Mouse (Mus musculus) midbrain, embryonic 10.5 days (tissue): ENCODE data around the gene Prom1. TPM values are rescaled to one million over a fixed set of nuclear protein-coding genes. Genes with fewer than 3 reads are reported as not detected.
A peak's percentile ranks its signal among the peaks of the same experiment; 100 is the strongest.

Source experiments
- DNase-seq: peaks from one replicate; pipeline ENCODE4 v3.0.0-alpha.2; 2017; ENCODE audit warnings: low spot score
- H3K27ac ChIP-seq: fragments of 300-500 bp; sonication (generic); replicated peaks from 2 replicates; pipeline ENCODE4 v1.5.1; 2016; ENCODE audit warnings: mild to moderate bottlenecking
- H3K27me3 ChIP-seq: fragments of 300-500 bp; sonication (generic); 2 replicates; pipeline ENCODE4 v1.6.1; 2016; ENCODE audit warnings: low read depth, mild to moderate bottlenecking; ENCODE audit not compliant: poor library complexity, severe bottlenecking
- H3K36me3 ChIP-seq: fragments of 300-500 bp; sonication (generic); 2 replicates; pipeline ENCODE4 v1.6.1; 2016; ENCODE audit warnings: mild to moderate bottlenecking, moderate library complexity
- H3K4me1 ChIP-seq: fragments of 300-500 bp; sonication (generic); 2 replicates; pipeline ENCODE4 v1.6.1; 2016
- H3K4me3 ChIP-seq: fragments of 300-500 bp; sonication (generic); 2 replicates; pipeline ENCODE4 v1.5.1; 2016; ENCODE audit warnings: mild to moderate bottlenecking, moderate library complexity
- H3K9me3 ChIP-seq: fragments of 300-500 bp; sonication (generic); replicated peaks from 2 replicates; pipeline ENCODE4 v1.6.1; 2016; ENCODE audit warnings: mild to moderate bottlenecking
- WGBS: fragments of 180-500 bp; shearing (Covaris S2); methylation state at CpG from one replicate; pipeline ENCODE4 v1.1.7; 2016; 5-methylcytosine and 5-hydroxymethylcytosine counted together
- polyA plus RNA-seq: library from polyadenylated mRNA; unstranded; fragments of >200 nt; fragmentation: Nextera tagmentation; extraction: Ambion mirVana; gene quantifications from 2 replicates; pipeline ENCODE4 v1.2.1, GENCODE M21; 2016

Prom1 gene
- polyA plus RNA-seq, 1 experiment from 2014 or later, result 173 TPM

DNA sequence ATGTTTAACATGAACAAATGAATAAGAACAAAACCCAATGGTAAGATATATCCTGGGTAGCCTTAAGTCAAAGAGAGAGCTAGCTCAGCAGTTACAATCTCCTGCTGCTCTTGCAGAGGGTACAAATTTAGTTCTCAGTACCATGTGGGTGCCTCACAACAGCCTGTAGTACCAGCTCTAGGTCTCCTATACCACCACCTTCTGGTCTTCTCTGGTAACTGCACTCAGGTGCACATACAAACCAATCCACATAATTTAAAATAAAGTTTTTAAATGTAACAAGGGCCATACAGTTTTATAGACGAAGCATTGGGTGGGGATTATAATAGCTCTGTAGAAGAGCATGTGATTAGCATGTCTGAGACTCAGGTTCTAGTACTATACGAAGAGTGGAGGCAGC, 2.3 kb upstream of the Prom1 start:
- Histone ChIP-seq H3K27ac (no peak overlapping the region), H3K4me3 (no peak overlapping the region), H3K27me3 (0 out of 2 replicates have a peak, but pooled peaks cover 9% of the 10 kb centered on the region), H3K4me1 (peaks cover 47% of the 10 kb centered on the region), H3K36me3 (peaks cover 1% of the 10 kb centered on the region; the same call in 1 of the 2 replicates), H3K9me3 (0 out of 2 replicates have a peak, but pooled peaks cover 10% of the 10 kb centered on the region)
- DNase-seq, result no peak
- 71% methylated on average over 2 of the region's 2 CpGs for WGBS

DNA sequence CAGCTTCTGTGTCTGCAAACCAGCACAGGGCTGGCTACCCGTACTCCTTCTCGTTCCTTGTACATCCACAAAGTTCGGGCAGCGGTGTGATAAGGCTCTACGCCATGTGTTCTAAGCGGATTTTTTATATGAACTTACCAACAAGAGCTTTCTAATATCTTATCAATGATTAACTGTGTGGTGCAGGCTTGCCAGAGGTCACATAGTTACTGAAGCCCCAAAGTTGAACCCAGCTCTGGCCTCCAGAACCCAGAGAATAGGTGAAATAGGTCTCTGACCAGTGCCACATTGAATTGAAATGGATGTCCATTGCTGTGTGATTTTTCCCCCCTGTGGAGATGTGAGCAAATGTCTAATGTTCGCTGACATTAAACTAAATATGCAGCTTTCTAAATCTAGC, 1.3 kb upstream of the Prom1 start:
- 94% methylated on average over 7 of the region's 7 CpGs for WGBS
- H3K36me3 ChIP-seq, result peaks cover 11% of the 10 kb centered on the region

DNA sequence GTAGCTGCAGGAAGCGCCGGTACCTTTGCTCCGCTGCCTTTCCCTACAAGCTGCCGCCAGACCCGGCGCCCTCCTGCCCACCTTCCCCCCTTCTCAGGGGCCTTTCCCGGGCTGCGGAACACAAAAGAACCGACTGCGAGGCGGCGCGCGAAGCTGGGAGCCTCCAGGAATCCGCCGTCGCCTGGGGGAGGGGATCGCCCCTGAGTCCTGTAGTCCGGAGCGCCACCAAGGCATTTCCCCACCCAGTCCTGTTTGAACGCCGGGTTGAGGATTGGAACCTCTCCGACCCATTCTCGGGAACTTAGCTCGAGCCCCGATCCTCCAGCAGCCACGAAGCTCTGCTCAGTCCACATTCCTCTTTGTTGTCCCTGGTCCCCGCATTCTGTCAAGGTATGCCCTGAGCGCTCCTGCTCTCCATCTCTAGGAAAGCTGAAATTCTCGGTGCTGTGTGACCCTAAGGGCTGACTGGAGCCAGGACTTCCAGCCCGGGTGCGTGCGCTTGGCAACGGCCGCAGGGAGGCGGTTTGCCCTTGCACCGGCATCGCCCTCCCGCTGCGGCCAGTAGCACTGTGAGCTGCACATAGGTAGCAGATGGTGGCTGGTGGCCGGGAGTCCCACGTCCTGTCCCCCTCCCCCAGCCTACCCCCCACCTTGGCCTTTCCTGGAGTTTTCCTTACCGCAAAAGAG, 1.1 kb downstream of the Prom1 start:
- DNase-seq, result peak; percentile 87
- Histone ChIP-seq H3K27me3 (0 out of 2 replicates have a peak, but pooled peaks cover 9% of the 10 kb centered on the region), H3K36me3 (peaks cover 29% of the 10 kb centered on the region), H3K4me3 (peak overlapping the region; percentile 89), H3K4me1 (peaks cover 65% of the 10 kb centered on the region), H3K27ac (peak overlapping the region; percentile 99), H3K9me3 (0 out of 2 replicates have a peak, but pooled peaks cover 5% of the 10 kb centered on the region)
- under 1% methylated on average over 43 of the region's 43 CpGs for WGBS

More for the DNA sequence above, 1.3 kb upstream of the Prom1 start:
- H3K4me3 ChIP-seq, result no peak overlapping the region
- H3K27ac ChIP-seq, result no peak overlapping the region
- H3K9me3 ChIP-seq, result 0 out of 2 replicates have a peak, but pooled peaks cover 10% of the 10 kb centered on the region
- H3K27me3 ChIP-seq, result 0 out of 2 replicates have a peak, but pooled peaks cover 9% of the 10 kb centered on the region
- H3K4me1 ChIP-seq, result peaks cover 57% of the 10 kb centered on the region
- DNase-seq, result no peak

DNA sequence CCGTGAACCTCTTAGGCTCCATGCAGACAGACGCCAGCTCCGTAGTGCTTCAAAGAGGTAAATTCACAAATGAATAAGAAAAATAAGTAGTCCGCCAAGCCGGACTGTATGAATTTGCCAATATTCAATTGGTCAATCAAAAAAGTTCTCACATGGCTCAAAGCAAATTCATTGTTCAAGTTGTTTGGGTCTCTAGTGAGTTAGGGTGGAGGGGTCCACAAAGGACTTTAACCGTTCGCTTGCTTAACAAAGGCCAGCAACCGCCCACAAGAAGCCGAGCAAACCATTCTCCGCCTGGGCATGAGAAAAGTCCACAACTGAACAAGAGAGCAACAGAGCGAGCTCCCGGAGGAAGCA, 1.7 kb downstream of the Prom1 start:
- Histone ChIP-seq H3K9me3 (0 out of 2 replicates have a peak, but pooled peaks cover 5% of the 10 kb centered on the region), H3K4me3 (peak overlapping the region; percentile 89), H3K27ac (peak overlapping the region; percentile 99), H3K4me1 (peaks cover 60% of the 10 kb centered on the region), H3K27me3 (0 out of 2 replicates have a peak, but pooled peaks cover 9% of the 10 kb centered on the region), H3K36me3 (peaks cover 34% of the 10 kb centered on the region)
- DNase-seq, result no peak
- 3% methylated on average over 12 of the region's 12 CpGs for WGBS

DNA sequence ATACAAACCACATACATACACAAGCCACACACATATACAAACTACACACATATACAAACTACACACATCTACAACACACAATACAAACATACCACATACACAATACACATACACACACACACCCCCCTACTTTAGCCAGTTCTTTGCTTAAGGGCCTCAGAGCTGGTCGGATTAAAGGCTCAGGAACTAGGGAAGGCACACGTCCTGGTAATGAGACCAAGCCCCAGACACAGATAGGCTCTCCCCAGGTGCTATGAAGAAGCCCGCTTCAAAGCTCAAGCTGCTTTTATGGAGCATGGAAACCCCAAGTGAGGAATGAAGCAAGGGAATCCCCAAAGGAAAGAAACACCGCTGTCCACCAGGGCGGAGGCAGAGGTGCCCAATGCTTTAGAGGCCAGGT, 4.8 kb downstream of the Prom1 start:
- Histone ChIP-seq H3K27me3 (0 out of 2 replicates have a peak, but pooled peaks cover under 1% of the 10 kb centered on the region), H3K4me3 (no peak overlapping the region), H3K27ac (no peak overlapping the region), H3K9me3 (peaks cover 13% of the 10 kb centered on the region; the same call in 1 of the 2 replicates), H3K36me3 (peaks cover 66% of the 10 kb centered on the region), H3K4me1 (peaks cover 42% of the 10 kb centered on the region)
- DNase-seq, result no peak
- WGBS, result 82% methylated on average over 5 of the region's 5 CpGs

DNA sequence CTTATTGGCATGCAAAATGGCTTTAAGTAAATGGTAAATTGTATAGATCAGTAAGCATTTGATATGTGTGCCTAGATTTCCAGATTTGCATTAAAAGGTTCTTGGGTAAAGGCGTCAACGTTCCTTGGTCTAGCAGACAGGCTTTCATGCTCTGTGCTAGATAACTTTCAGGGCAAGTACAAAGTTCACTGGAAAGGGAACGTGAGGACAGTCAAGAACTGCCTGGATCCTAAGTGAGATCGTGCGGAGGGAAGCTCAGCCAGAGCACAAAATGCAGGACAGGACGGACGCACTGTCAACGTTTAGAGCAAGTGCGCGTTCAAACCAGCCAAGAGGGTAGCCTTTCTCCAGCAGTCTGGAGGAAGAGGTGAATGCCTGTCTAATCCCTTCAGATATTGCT, 5.7 kb downstream of the Prom1 start:
- Histone ChIP-seq H3K27me3 (no peaks in the 10 kb centered on the region), H3K9me3 (peaks cover 18% of the 10 kb centered on the region; the same call in 1 of the 2 replicates), H3K4me3 (no peak overlapping the region), H3K36me3 (peaks cover 75% of the 10 kb centered on the region), H3K4me1 (peaks cover 34% of the 10 kb centered on the region), H3K27ac (no peak overlapping the region)
- DNase-seq, result no peak
- 91% methylated on average over 10 of the region's 10 CpGs for WGBS

DNA sequence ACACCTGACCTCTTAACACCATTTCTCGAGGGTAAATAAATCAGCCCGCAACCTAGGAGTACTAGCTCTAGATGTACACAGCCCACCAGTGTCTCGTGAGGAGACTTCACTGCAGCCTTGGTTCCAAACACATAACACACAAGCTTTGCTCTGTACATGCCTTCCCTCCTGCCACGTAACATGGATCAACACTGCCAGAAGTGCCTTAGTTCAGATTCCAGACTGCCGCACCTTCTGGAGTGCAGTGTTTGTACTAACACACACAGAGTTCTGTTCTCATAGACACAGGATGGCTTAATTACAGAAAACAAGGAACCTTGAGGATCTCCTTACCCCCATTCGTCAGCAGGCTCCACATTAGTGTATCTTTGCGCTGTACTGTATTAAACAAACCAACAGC, 6.1 kb downstream of the Prom1 start:
- peaks cover 18% of the 10 kb centered on the region; the same call in 1 of the 2 replicates for H3K9me3 ChIP-seq
- H3K27ac ChIP-seq, result no peak overlapping the region
- H3K36me3 ChIP-seq, result peaks cover 79% of the 10 kb centered on the region
- peaks cover 34% of the 10 kb centered on the region for H3K4me1 ChIP-seq
- 88% methylated on average over 7 of the region's 7 CpGs for WGBS
- no peak overlapping the region for H3K4me3 ChIP-seq
- no peak for DNase-seq
- H3K27me3 ChIP-seq, result no peaks in the 10 kb centered on the region

DNA sequence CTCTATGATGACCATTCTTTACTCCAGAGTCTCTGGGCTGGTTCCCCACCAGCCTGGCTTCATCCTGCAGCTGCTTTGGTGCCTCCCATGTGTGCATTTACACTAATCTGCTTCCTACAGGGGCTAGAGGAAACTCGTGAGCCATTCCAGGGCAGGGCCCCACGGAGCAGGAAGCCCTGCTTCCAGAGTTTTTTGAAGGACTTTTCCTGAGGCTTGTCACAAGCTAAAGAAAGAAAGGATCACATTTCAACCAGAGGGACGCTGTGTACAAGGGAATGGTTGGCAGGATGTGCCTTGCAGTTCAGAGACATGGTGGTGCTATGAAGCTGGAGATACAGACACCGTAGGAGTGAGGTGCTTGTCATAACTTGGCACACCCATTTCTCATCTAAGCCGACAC, 14.8 kb downstream of the Prom1 start:
- Histone ChIP-seq H3K27me3 (no peaks in the 10 kb centered on the region), H3K4me3 (no peak overlapping the region), H3K27ac (no peak overlapping the region), H3K4me1 (no peaks in the 10 kb centered on the region), H3K36me3 (peaks cover 97% of the 10 kb centered on the region), H3K9me3 (peaks cover 5% of the 10 kb centered on the region; the same call in 1 of the 2 replicates)
- WGBS, result 69% methylated on average over 5 of the region's 5 CpGs
- no peak for DNase-seq

DNA sequence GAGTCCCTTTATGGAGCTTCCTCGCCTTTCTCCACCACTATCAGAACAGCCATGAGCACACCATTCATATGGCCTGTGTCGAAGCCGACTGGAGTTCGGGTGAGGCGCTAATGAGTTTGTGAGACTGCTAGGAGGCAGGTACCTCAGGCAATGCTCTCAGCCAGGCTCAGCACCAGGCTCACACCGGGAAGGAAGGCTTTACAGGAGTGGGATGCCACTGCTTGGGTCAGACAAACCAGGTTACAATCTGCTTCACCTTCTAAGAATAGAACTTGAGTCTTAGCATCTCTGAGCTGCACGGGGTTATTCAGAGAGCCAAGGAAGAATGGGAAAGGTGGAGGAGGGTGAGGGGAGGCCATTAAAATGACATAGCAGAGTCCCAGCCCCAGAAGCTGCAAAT, 16.0 kb downstream of the Prom1 start:
- no peak overlapping the region for H3K27ac ChIP-seq
- H3K4me1 ChIP-seq, result no peaks in the 10 kb centered on the region
- 94% methylated on average over 7 of the region's 7 CpGs for WGBS
- H3K36me3 ChIP-seq, result peaks cover 97% of the 10 kb centered on the region
- no peak overlapping the region for H3K4me3 ChIP-seq
- no peak for DNase-seq
- no peaks in the 10 kb centered on the region for H3K27me3 ChIP-seq
- no peaks in the 10 kb centered on the region for H3K9me3 ChIP-seq

DNA sequence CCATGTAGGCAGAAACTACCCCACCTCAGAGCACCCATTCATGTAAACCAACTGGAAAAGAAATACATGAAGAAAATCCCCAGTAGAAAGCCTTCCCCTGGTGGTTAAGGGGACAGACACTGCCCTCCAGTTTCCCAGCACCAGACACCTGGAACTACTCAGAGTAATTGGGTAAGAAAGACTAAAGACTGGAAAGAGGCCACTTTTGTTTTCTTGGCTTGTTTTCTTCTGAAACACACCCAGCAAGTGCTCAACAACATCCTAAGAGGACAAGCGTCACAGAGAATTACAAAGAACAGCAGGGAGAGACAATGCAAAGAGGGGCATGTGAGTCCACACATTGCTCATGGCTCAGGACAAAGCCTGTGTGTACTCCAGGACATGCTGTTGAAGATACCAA, 20.7 kb downstream of the Prom1 start:
- H3K27ac ChIP-seq, result no peak overlapping the region
- H3K4me3 ChIP-seq, result no peak overlapping the region
- H3K27me3 ChIP-seq, result no peaks in the 10 kb centered on the region
- DNase-seq, result no peak
- no peaks in the 10 kb centered on the region for H3K4me1 ChIP-seq
- WGBS, result 84% methylated on average over 1 of the region's 1 CpGs
- H3K9me3 ChIP-seq, result no peaks in the 10 kb centered on the region
- peaks cover 81% of the 10 kb centered on the region for H3K36me3 ChIP-seq

DNA sequence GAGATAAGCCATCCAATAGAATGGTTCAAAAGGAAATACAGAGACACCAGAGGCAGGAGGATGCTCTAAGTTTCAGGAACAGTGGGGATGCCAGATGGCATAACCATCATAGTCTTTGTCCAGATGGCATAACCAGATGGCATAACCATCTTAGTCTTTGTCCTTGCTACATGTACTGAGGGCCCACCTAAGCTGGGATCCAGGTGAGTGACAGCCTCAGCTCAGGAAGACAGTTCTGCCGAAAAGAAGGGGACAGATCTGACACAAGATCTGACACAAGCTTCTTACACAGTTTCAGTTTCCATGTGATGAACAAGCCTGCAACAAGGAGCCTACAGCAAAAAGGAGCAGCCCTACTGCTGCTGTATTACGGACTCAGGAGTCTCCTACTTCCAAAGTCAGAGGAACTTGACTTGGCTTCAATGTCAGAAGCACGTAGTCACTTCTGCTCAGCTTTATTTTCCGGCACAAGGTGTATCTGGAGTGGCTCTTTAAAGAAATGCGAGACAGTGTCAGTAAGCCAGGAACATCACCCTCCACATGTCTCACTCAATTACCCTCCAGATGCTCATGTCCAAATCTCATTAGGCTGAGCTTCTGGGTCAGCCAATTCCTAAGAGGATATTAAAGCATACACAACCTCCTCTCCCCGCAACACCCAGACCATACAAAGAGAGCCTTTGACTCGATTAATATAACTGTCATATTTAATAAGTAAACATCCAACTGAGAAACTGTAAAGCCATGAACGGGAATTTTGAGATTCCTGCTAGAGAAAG, 21.4 kb downstream of the Prom1 start:
- WGBS, result 86% methylated on average over 8 of the region's 8 CpGs
- Histone ChIP-seq H3K4me1 (no peaks in the 10 kb centered on the region), H3K27ac (no peak overlapping the region), H3K27me3 (no peaks in the 10 kb centered on the region), H3K9me3 (no peaks in the 10 kb centered on the region), H3K4me3 (no peak overlapping the region), H3K36me3 (peaks cover 81% of the 10 kb centered on the region)
- no peak for DNase-seq

DNA sequence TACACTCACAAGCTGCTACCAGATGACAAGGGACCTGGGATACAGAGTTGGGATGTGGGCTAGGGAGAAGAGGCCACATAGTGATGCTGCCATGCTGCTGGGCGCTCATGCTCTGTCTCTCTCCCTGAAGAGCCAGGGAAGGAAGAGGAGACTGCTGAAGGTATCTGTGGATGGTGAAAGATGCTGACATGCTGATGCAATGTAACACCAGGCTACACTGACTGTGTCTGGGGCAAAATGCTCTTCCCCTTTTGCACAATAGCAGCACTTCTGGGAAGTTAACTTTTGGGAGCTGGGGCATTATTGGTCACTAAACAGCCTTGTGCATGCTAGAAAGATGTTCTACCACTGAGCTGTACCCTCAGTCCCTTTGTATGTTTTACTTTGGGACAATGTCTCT, 26.4 kb downstream of the Prom1 start:
- H3K4me1 ChIP-seq, result peaks cover under 1% of the 10 kb centered on the region; the same call in 1 of the 2 replicates
- H3K9me3 ChIP-seq, result no peaks in the 10 kb centered on the region
- 94% methylated on average over 1 of the region's 1 CpGs for WGBS
- no peak overlapping the region for H3K27ac ChIP-seq
- no peaks in the 10 kb centered on the region for H3K27me3 ChIP-seq
- H3K4me3 ChIP-seq, result no peak overlapping the region
- peaks cover 52% of the 10 kb centered on the region for H3K36me3 ChIP-seq
- DNase-seq, result no peak

DNA sequence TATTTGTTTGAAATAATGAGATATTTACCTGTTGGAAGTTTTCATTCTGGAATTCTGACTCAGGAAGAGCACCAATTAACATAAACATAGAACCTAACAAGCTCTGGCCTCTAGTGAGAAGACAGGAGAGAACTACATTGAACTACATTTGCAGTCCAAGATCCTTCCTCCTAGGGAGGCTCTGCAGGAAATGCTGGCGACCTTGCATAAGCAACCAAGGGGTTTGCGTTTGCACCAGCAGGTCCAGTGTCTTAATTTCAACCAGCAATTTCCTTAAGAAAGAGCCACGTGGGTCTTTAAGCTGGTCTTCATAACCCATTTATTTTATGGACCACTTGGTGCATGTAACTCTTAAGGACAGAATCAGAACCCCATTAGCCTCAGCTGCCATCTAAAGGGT, 28.2 kb downstream of the Prom1 start:
- H3K9me3 ChIP-seq, result no peaks in the 10 kb centered on the region
- no peak for DNase-seq
- no peak overlapping the region for H3K27ac ChIP-seq
- H3K4me1 ChIP-seq, result peaks cover 4% of the 10 kb centered on the region; the same call in 1 of the 2 replicates
- H3K36me3 ChIP-seq, result peaks cover 39% of the 10 kb centered on the region
- H3K4me3 ChIP-seq, result no peak overlapping the region
- no peaks in the 10 kb centered on the region for H3K27me3 ChIP-seq
- WGBS, result 82% methylated on average over 3 of the region's 3 CpGs
